Mouse (Mus musculus) liver, embryonic 16.5 days (tissue): ENCODE results near the gene Tmem269. TPM values are rescaled to one million over a fixed set of nuclear protein-coding genes. Genes with fewer than 3 reads are reported as not detected.

Experiments used
- ATAC-seq: fragments of 200-750 bp; cut with Nextera tagmentation; 2 replicates; pipeline ENCODE4 v1.8.0; 2017; ENCODE audit warnings: low read depth, mild to moderate bottlenecking, moderate number of reproducible peaks, moderate library complexity
- H3K27ac ChIP-seq: fragments of 300-500 bp; sonication (generic); 2 replicates; pipeline ENCODE4 v1.5.1; 2014; ENCODE audit warnings: mild to moderate bottlenecking, low read length
- H3K27me3 ChIP-seq: fragments of 300-500 bp; sonication (generic); 2 replicates; pipeline ENCODE4 v1.6.1; 2014; ENCODE audit warnings: low read depth, low read length, mixed read lengths; ENCODE audit not compliant: control insufficient read depth, insufficient read depth
- H3K36me3 ChIP-seq: fragments of 300-500 bp; sonication (generic); 2 replicates; pipeline ENCODE4 v1.6.1; 2014; ENCODE audit warnings: mild to moderate bottlenecking; ENCODE audit not compliant: control insufficient read depth, insufficient read depth
- H3K4me1 ChIP-seq: fragments of 300-500 bp; sonication (generic); 2 replicates; pipeline ENCODE4 v1.6.1; 2014; ENCODE audit warnings: low read depth, low read length, mixed read lengths; ENCODE audit not compliant: control insufficient read depth
- H3K4me2 ChIP-seq: fragments of 300-500 bp; sonication (generic); 2 replicates; pipeline ENCODE4 v1.6.1; 2014; ENCODE audit warnings: low read depth, low read length, mixed read lengths
- H3K4me3 ChIP-seq: fragments of 300-500 bp; sonication (generic); 2 replicates; pipeline ENCODE4 v1.5.1; 2014; ENCODE audit warnings: low read depth, mild to moderate bottlenecking, low read length
- H3K9ac ChIP-seq: fragments of 300-500 bp; sonication (generic); 2 replicates; pipeline ENCODE4 v1.6.1; 2014; ENCODE audit warnings: low read depth, low read length
- H3K9me3 ChIP-seq: fragments of 300-500 bp; sonication (generic); replicated peaks from 2 replicates; pipeline ENCODE4 v1.6.1; 2016; ENCODE audit warnings: low read length; ENCODE audit not compliant: control insufficient read depth
- WGBS: fragments of 180-500 bp; shearing (Covaris S2); extraction: QIAGEN DNeasy Blood & Tissue Kit; methylation state at CpG from one replicate; pipeline ENCODE4 v1.1.7; 2014; ENCODE audit not compliant: insufficient replicate concordance; 5-methylcytosine and 5-hydroxymethylcytosine counted together
- polyA plus RNA-seq: library from polyadenylated mRNA; unstranded; fragments of >200 nt; fragmentation: Nextera tagmentation; extraction: Ambion mirVana; gene quantifications from 2 replicates; pipeline ENCODE4 v1.2.1, GENCODE M21; 2015

Tmem269 gene
- polyA plus RNA-seq, 1 experiment from 2014 or later = not detected

DNA sequence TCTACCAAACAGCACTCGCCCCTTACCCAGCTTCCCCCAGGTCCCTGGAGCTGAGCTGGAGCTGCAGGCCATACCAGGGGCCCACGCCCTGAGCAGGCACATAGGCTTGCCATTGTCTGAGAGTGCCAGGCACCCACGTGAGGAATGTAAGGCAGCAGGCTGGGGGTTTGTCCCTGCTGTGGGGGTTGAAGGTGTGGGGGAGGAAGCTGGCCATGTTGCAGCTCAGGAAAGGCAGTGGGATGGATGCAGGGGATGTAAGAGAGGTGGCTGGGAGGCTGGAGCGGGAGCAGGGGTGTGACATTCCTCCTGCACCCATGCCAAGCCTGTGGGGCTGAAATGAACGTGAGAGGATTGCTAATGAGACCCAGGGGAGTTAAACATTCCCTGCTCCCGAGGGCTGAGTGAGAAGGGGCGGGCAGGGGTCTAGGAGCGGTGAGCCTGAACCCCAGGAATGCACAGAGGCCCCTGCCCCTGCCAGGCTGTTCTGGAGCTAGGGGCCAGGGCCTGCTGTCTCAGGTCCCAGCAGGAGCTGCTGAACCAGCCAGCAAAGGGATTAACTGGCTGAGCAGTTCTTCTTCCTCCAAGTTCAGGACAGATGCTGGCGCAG lies 36.1 kb upstream of the Tmem269 start:
- Histone ChIP-seq H3K4me2 (no peak overlapping the region), H3K4me3 (no peak overlapping the region), H3K9me3 (no peaks in the 10 kb centered on the region), H3K27ac (no peak overlapping the region), H3K36me3 (no peaks in the 10 kb centered on the region), H3K9ac (no peak overlapping the region), H3K27me3 (no peaks in the 10 kb centered on the region), H3K4me1 (no peaks in the 10 kb centered on the region)
- no peak for ATAC-seq
- WGBS = 57% methylated on average over 9 of the region's 9 CpGs

DNA sequence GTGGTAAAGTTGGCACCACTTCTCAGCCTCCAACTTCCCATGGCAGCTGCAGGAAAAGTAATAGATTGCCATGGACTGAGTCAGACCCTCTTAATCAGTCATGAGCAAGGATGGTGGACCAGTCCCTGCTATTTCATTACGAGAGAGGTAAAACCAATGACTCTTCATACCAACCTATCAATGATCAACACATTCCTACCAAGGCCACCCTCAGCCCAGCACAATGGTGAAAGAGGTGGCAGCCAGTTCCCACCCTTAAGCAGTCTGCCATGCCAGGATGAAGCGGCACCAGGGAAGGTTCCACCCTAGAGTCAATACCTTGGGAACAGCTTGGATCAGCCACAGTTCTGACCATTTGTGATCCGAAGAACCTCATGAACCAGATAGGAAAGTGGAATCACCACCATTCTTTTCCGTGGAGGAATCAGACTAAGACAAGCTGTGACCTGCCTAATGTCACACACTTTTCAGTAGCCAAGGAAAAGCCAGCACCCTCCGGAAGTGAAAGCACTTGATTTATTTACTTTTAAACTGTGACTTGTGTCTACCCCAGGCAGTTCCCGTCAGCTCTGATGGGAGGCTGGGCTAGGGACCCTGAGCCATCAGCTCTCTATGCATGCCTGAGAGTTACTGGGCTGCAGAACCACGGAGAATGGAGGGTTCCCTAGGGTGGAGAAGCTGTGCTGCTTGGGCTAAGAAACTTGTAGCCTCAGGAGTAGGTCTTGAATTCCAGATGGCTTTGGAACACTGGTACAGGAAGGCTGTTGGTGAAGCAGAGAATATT lies 34.2 kb upstream of the Tmem269 start:
- no peak overlapping the region for H3K4me3 ChIP-seq
- no peaks in the 10 kb centered on the region for H3K36me3 ChIP-seq
- no peak overlapping the region for H3K27ac ChIP-seq
- H3K9me3 ChIP-seq = no peaks in the 10 kb centered on the region
- no peak overlapping the region for H3K9ac ChIP-seq
- no peak for ATAC-seq
- H3K4me1 ChIP-seq = no peaks in the 10 kb centered on the region
- H3K27me3 ChIP-seq = no peaks in the 10 kb centered on the region
- H3K4me2 ChIP-seq = no peak overlapping the region
- WGBS = 47% methylated on average over 7 of the region's 7 CpGs

GRCm38 (mm10) chr4:119248407-119248965 lies 30.5 kb upstream of the Tmem269 start:
- Histone ChIP-seq H3K4me1 (no peaks in the 10 kb centered on the region), H3K9me3 (no peaks in the 10 kb centered on the region), H3K4me3 (no peak overlapping the region), H3K27ac (no peak overlapping the region), H3K36me3 (no peaks in the 10 kb centered on the region), H3K27me3 (no peaks in the 10 kb centered on the region), H3K4me2 (no peak overlapping the region), H3K9ac (no peak overlapping the region)
- ATAC-seq = no peak
- 76% methylated on average over 11 of the region's 11 CpGs for WGBS

DNA sequence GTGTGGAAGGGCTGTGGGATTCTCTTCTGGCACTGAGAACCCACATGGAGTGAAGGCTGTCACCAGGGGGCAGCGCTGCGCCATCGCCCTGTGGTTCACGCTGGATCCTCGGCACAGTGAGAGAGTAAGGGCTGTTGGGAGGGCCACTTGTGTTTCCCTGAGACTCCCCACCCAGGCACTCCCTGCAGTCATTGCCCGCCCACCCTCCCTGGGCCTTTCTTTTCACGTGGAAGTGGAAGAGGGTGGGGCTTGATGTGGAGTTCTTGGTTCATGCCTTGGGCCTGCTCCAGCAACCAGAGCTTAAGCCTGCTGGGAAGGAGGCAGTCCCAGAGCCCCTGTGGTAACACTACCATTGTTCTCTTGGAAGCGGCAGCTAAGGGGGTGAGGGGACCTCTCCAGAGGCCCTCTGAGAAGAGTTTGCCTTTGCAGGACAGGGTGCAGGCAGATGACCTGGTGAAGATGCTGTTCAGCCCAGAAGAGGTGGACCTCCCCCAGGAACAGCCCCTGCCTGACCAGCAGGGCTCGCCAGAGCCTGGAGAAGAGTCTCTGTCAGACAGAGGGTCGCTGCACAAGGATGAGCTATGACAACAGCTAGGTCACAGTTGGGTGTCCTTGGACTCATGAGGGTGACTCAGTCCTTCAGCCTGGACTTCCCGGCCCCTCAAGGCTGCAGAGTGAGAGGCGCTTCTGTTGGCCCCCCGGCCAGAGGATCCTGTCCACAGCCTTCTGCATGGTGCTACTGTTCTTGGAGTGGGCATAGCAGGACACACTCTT lies 29.6 kb upstream of the Tmem269 start:
- no peaks in the 10 kb centered on the region for H3K9me3 ChIP-seq
- no peaks in the 10 kb centered on the region for H3K4me1 ChIP-seq
- H3K27ac ChIP-seq = no peak overlapping the region
- H3K36me3 ChIP-seq = no peaks in the 10 kb centered on the region
- H3K4me3 ChIP-seq = no peak overlapping the region
- no peaks in the 10 kb centered on the region for H3K27me3 ChIP-seq
- ATAC-seq = no peak
- WGBS = 34% methylated on average over 13 of the region's 13 CpGs
- no peak overlapping the region for H3K9ac ChIP-seq
- H3K4me2 ChIP-seq = no peak overlapping the region

DNA sequence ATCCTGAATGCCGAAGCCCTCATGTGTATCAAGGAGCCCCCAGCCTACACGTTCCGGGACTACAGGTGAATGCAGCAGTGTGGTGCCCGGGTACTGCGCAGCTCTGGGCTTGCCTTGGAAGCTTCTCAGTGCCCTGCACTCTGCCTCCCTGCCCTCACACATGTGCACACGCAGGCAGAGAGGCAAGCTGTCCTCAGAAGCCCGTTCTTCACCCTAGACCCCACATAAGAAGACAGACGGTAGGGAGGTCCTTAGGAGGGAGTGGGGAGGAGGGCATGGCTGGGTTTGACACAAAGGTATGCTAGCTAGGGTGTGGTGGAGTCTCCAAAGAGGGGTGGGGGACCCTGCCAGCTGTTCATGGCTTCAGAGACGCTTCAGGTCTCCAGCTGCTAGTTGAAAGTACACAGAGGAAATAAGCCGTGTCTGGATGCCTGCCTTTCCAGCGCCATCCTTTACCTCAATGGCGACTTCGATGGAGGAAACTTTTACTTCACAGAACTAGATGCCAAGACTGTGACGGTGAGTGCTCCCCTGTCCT lies 28.7 kb upstream of the Tmem269 start:
- no peaks in the 10 kb centered on the region for H3K9me3 ChIP-seq
- no peaks in the 10 kb centered on the region for H3K4me1 ChIP-seq
- H3K4me2 ChIP-seq = no peak overlapping the region
- no peak overlapping the region for H3K4me3 ChIP-seq
- H3K36me3 ChIP-seq = no peaks in the 10 kb centered on the region
- H3K27me3 ChIP-seq = no peaks in the 10 kb centered on the region
- 69% methylated on average over 14 of the region's 14 CpGs for WGBS
- ATAC-seq = no peak
- no peak overlapping the region for H3K9ac ChIP-seq
- H3K27ac ChIP-seq = no peak overlapping the region

DNA sequence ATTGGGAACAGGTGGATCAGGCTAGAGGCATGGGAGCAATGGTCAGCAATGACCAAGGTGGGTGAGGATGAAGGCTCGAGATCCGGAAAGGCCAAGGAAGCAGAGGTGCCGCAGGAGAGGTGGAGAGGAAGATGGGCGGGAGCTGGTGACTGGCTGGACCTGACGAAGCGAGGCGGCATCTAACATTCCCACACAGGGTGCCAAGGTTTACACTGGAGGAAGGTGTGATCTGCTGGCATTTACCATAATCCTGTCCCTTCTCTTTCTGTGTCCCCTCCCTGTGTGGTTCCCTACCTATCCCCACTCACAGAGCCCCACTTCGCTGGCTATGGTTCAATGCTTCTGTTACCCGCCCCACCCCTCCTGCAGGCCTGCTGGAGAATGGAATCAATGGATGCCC lies 27.9 kb upstream of the Tmem269 start:
- ATAC-seq = no peak
- 80% methylated on average over 9 of the region's 9 CpGs for WGBS
- H3K4me3 ChIP-seq = no peak overlapping the region
- H3K27me3 ChIP-seq = no peaks in the 10 kb centered on the region
- H3K4me1 ChIP-seq = no peaks in the 10 kb centered on the region
- H3K9ac ChIP-seq = no peak overlapping the region
- H3K4me2 ChIP-seq = no peak overlapping the region
- no peaks in the 10 kb centered on the region for H3K9me3 ChIP-seq
- no peaks in the 10 kb centered on the region for H3K36me3 ChIP-seq
- no peak overlapping the region for H3K27ac ChIP-seq

DNA sequence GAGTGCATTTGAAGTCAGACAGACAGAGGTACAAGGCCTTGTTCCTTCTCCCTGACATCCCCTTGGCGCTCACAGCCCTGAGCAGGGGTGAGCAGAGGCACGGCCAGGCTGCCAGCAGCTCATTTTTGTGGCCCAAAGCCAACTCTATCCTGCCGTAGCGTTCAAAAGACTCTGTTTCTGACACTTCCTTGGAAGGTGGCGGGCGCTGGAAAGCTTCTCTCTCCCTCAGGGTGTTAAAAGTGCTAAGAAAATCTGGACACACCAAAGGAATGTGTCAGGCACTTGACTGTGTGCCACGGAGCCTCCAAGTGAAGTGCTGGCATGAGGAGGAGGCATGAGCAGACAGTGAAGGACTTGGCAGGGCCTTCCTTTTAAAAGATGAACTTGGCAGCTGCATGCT lies 27.5 kb upstream of the Tmem269 start:
- Histone ChIP-seq H3K9me3 (no peaks in the 10 kb centered on the region), H3K4me2 (no peak overlapping the region), H3K4me3 (no peak overlapping the region), H3K4me1 (no peaks in the 10 kb centered on the region), H3K36me3 (no peaks in the 10 kb centered on the region), H3K9ac (no peak overlapping the region), H3K27ac (no peak overlapping the region), H3K27me3 (no peaks in the 10 kb centered on the region)
- ATAC-seq = no peak
- 70% methylated on average over 7 of the region's 7 CpGs for WGBS

GRCm38 (mm10) chr4:119244468-119245240 lies 26.6 kb upstream of the Tmem269 start:
- Histone ChIP-seq H3K36me3 (no peaks in the 10 kb centered on the region), H3K27ac (no peak overlapping the region), H3K4me2 (no peak overlapping the region), H3K9ac (no peak overlapping the region), H3K27me3 (no peaks in the 10 kb centered on the region), H3K9me3 (no peaks in the 10 kb centered on the region), H3K4me1 (peaks cover 2% of the 10 kb centered on the region), H3K4me3 (no peak overlapping the region)
- ATAC-seq = no peak
- WGBS = 79% methylated on average over 22 of the region's 22 CpGs
